Mouse (Mus musculus) CH12.LX (cell line): ENCODE measurements around the gene Slc1a4. TPM values are rescaled to one million over a fixed set of nuclear protein-coding genes. Genes with fewer than 3 reads are reported as not detected.

Experiments used
- DNase-seq: peaks from one replicate; pipeline ENCODE4 v3.0.0-alpha.2; 2013; ENCODE audit errors: extremely low read depth
- H3K27ac ChIP-seq: 2 replicates; pipeline ENCODE4 v1.5.1; 2012; ENCODE audit warnings: low read depth, mild to moderate bottlenecking, control low read depth, moderate library complexity; ENCODE audit not compliant: insufficient read depth
- H3K27me3 ChIP-seq: replicated peaks from 2 replicates; pipeline ENCODE3; 2012; ENCODE audit warnings: inconsistent platforms
- H3K36me3 ChIP-seq, 2 experiments: replicated peaks in 1 of 2; 2 replicates each; pipeline versions ENCODE3 to v1.6.1; 2012; ENCODE audit warnings: inconsistent platforms in 1 of 2, low read length in 1 of 2, mild to moderate bottlenecking in 1 of 2, mixed read lengths in 1 of 2, moderate library complexity in 1 of 2; ENCODE audit not compliant: control insufficient read depth in 1 of 2, insufficient read depth in 1 of 2
- H3K4me1 ChIP-seq, 2 experiments: 2 replicates each; pipeline ENCODE4 v1.6.1; 2012; ENCODE audit warnings: inconsistent platforms in 1 of 2, moderate library complexity in 1 of 2; ENCODE audit not compliant: insufficient read depth in 2 of 2, control insufficient read depth in 1 of 2
- H3K4me2 ChIP-seq: 2 replicates; pipeline ENCODE4 v1.6.1; 2012; ENCODE audit warnings: low read depth, mild to moderate bottlenecking, control low read depth; ENCODE audit not compliant: poor library complexity, insufficient read depth, severe bottlenecking
- H3K4me3 ChIP-seq, 3 experiments: fragments of 150-350 bp in 1 of 3; sonication (generic) in 1 of 3; replicated peaks in 1 of 3; 2 replicates each; pipeline versions ENCODE3 to v1.5.1; 2011 to 2012; ENCODE audit warnings: low read depth in 2 of 3, low read length in 2 of 3, mild to moderate bottlenecking in 2 of 3, moderate library complexity in 2 of 3, control low read depth in 1 of 3, improper control_type of control experiment in 1 of 3, inconsistent platforms in 1 of 3, mixed read lengths in 1 of 3; ENCODE audit not compliant: poor library complexity in 1 of 3
- H3K79me2 ChIP-seq: replicated peaks from 2 replicates; pipeline ENCODE4 v1.6.1; 2012; ENCODE audit warnings: mild to moderate bottlenecking, moderate library complexity; ENCODE audit not compliant: control insufficient read depth, poor library complexity, insufficient read depth, severe bottlenecking; ENCODE audit errors: extremely low read depth
- H3K9ac ChIP-seq: 2 replicates; pipeline ENCODE4 v1.6.1; 2012; ENCODE audit warnings: low read depth, mild to moderate bottlenecking, control low read depth, moderate library complexity; ENCODE audit not compliant: insufficient read depth
- H3K9me3 ChIP-seq: replicated peaks from 2 replicates; pipeline ENCODE3; 2012; ENCODE audit warnings: low read length, inconsistent platforms, mixed read lengths
- BHLHE40 ChIP-seq: IDR thresholded peaks from 2 replicates; pipeline ENCODE4 v1.6.1; 2011; ENCODE audit warnings: mild to moderate bottlenecking, low read depth, low read length, improper control_type of control experiment
- CHD1 ChIP-seq: IDR thresholded peaks from 2 replicates; pipeline ENCODE4 v1.6.1; 2012; ENCODE audit warnings: low read depth, low read length, improper control_type of control experiment, inconsistent platforms
- CHD2 ChIP-seq: IDR thresholded peaks from 2 replicates; pipeline ENCODE4 v1.6.1; 2011; ENCODE audit warnings: low read length, improper control_type of control experiment
- ELF1 ChIP-seq: IDR thresholded peaks from 2 replicates; pipeline ENCODE4 v1.6.1; 2014; ENCODE audit warnings: low read depth, mild to moderate bottlenecking, inconsistent platforms, low read length, improper control_type of control experiment
- EP300 ChIP-seq: IDR thresholded peaks from 2 replicates; pipeline ENCODE4 v1.6.1; 2011; ENCODE audit warnings: low read length, improper control_type of control experiment
- GABPA ChIP-seq: IDR thresholded peaks from 2 replicates; pipeline ENCODE4 v1.6.1; 2012; ENCODE audit warnings: low read depth, low read length, improper control_type of control experiment, inconsistent platforms; ENCODE audit not compliant: insufficient replicate concordance
- HCFC1 ChIP-seq: IDR thresholded peaks from 2 replicates; pipeline ENCODE4 v1.6.1; 2012; ENCODE audit warnings: low read depth, mild to moderate bottlenecking, inconsistent platforms, low read length, improper control_type of control experiment
- IRF4 ChIP-seq: IDR thresholded peaks from 2 replicates; pipeline ENCODE4 v1.6.1; 2014; ENCODE audit warnings: low read depth, mild to moderate bottlenecking, inconsistent platforms, low read length, improper control_type of control experiment
- JUND ChIP-seq: conservative IDR thresholded peaks from 2 replicates; pipeline ENCODE4 v1.6.1; 2011; ENCODE audit warnings: low read depth, low read length, improper control_type of control experiment
- KAT2A ChIP-seq: IDR thresholded peaks from 2 replicates; pipeline ENCODE4 v1.6.1; 2012; ENCODE audit warnings: low read length, improper control_type of control experiment, inconsistent platforms; ENCODE audit not compliant: insufficient replicate concordance
- MAFK ChIP-seq: IDR thresholded peaks from 2 replicates; pipeline ENCODE4 v1.6.1; 2011; ENCODE audit warnings: low read length, improper control_type of control experiment; ENCODE audit not compliant: insufficient replicate concordance
- MAX ChIP-seq: IDR thresholded peaks from 2 replicates; pipeline ENCODE4 v1.6.1; 2011; ENCODE audit warnings: low read length, improper control_type of control experiment
- MEF2A ChIP-seq: IDR thresholded peaks from 2 replicates; pipeline ENCODE4 v1.6.1; 2014; ENCODE audit warnings: low read depth, mild to moderate bottlenecking, inconsistent platforms, low read length, improper control_type of control experiment, borderline replicate concordance
- MYC ChIP-seq: IDR thresholded peaks from 2 replicates; pipeline ENCODE4 v1.6.1; 2011; ENCODE audit warnings: low read depth, mild to moderate bottlenecking, improper control_type of control experiment, low read length
- NRF1 ChIP-seq: IDR thresholded peaks from 2 replicates; pipeline ENCODE4 v1.6.1; 2014; ENCODE audit warnings: low read depth, mild to moderate bottlenecking, inconsistent platforms, low read length, improper control_type of control experiment, moderate library complexity
- PAX5 ChIP-seq: IDR thresholded peaks from 2 replicates; pipeline ENCODE4 v1.6.1; 2012; ENCODE audit warnings: low read length, inconsistent platforms, mixed read lengths
- RAD21 ChIP-seq: IDR thresholded peaks from 2 replicates; pipeline ENCODE4 v1.6.1; 2011; ENCODE audit warnings: low read depth, mild to moderate bottlenecking, low read length, improper control_type of control experiment, moderate library complexity
- RCOR1 ChIP-seq: conservative IDR thresholded peaks from 2 replicates; pipeline ENCODE4 v1.6.1; 2012; ENCODE audit warnings: low read depth, mild to moderate bottlenecking, inconsistent platforms, low read length, improper control_type of control experiment
- SIN3A ChIP-seq: IDR thresholded peaks from 2 replicates; pipeline ENCODE4 v1.6.1; 2012; ENCODE audit warnings: low read length, improper control_type of control experiment, inconsistent platforms
- SMC3 ChIP-seq: IDR thresholded peaks from 2 replicates; pipeline ENCODE4 v1.6.1; 2011; ENCODE audit warnings: low read depth, low read length, improper control_type of control experiment
- TCF12 ChIP-seq: IDR thresholded peaks from 2 replicates; pipeline ENCODE4 v1.6.1; 2014; ENCODE audit warnings: low read depth, mild to moderate bottlenecking, inconsistent platforms, low read length, improper control_type of control experiment
- USF1 ChIP-seq: IDR thresholded peaks from 2 replicates; pipeline ENCODE4 v1.6.1; 2014; ENCODE audit warnings: low read depth, mild to moderate bottlenecking, inconsistent platforms, low read length, improper control_type of control experiment
- dilution Hi-C: fragments of 300-500 bp; cut with MboI; formaldehyde crosslinking; loops from 2 replicates; pipeline ENCODE4 v1.14.3; 2020; ENCODE audit warnings: low sequenced_read_pairs; ENCODE audit not compliant: extremely low pct_unique_long_range_greater_than_20kb, extremely low pct_ligation_motif_present
- in situ Hi-C: fragments of 300-500 bp; cut with MboI; formaldehyde crosslinking; loops from 3 replicates; pipeline ENCODE4 v1.14.3; 2019; ENCODE audit warnings: low sequenced_read_pairs, low pct_ligation_motif_present, low pct_unique_long_range_greater_than_20kb, mixed read lengths
- polyA plus RNA-seq: library from polyadenylated mRNA; unstranded; fragments of >175 nt; gene quantifications from 2 replicates; pipeline ENCODE4 v1.2.1, GENCODE M21; 2012; ENCODE audit warnings: low read depth; ENCODE audit not compliant: insufficient read length
- total RNA-seq, 2 experiments: library from RNA; depleted of rRNA; stranded (reverse); fragments of 300-350 nt in 1 of 2; fragments of >200 nt in 1 of 2; gene quantifications; 2 replicates each; pipeline ENCODE4 v1.2.3; 2012 to 2014

The Slc1a4 gene
- total and polyA plus RNA-seq, 3 experiments, result 29.3 to 52.7 (median 37.8) TPM

GRCm38 (mm10) chr11:20280982-20281381 is 51.5 kb downstream of the Slc1a4 start:
- Histone ChIP-seq H3K4me2 (no peak overlapping the region), H3K27ac (no peak overlapping the region), H3K9me3 (peaks cover 8% of the 10 kb centered on the region), H3K4me3 (no peak overlapping the region), H3K36me3 (no peaks in the 10 kb centered on the region), H3K27me3 (no peaks in the 10 kb centered on the region), H3K9ac (no peak overlapping the region), H3K79me2 (no peaks in the 10 kb centered on the region), H3K4me1 (no peaks in the 10 kb centered on the region)
- in situ Hi-C loops, result no loop called here
- dilution Hi-C loops, result no loop called here
- TF ChIP-seq EP300 (no peak), JUND (no peak), RCOR1 (no peak), PAX5 (no peak), CHD2 (no peak), MYC (no peak), MAFK (no peak), USF1 (no peak), MAX (no peak), SIN3A (no peak), MEF2A (no peak), SMC3 (no peak), IRF4 (no peak), RAD21 (no peak), ELF1 (no peak), GABPA (no peak)
- no peak for DNase-seq

GRCm38 (mm10) chr11:20278702-20279101 is 53.8 kb downstream of the Slc1a4 start:
- H3K4me2 ChIP-seq, result no peak overlapping the region
- no peak overlapping the region for H3K9ac ChIP-seq
- no peak overlapping the region for H3K27ac ChIP-seq
- H3K27me3 ChIP-seq, result no peaks in the 10 kb centered on the region
- dilution Hi-C loops, result no loop called here
- H3K4me3 ChIP-seq, result no peak overlapping the region
- no peaks in the 10 kb centered on the region for H3K4me1 ChIP-seq
- TF ChIP-seq HCFC1, result no peak
- TF ChIP-seq RAD21, result no peak
- TF ChIP-seq NRF1, result no peak
- no peak for TF ChIP-seq ELF1
- no peak for TF ChIP-seq JUND
- TF ChIP-seq BHLHE40, result no peak
- no peak for TF ChIP-seq PAX5
- no peak for TF ChIP-seq KAT2A
- TF ChIP-seq USF1, result no peak
- TF ChIP-seq CHD1, result no peak
- no peak for TF ChIP-seq TCF12
- TF ChIP-seq GABPA, result no peak
- no peak for TF ChIP-seq CHD2
- no peaks in the 10 kb centered on the region for H3K36me3 ChIP-seq
- no peak for DNase-seq
- in situ Hi-C loops, result no loop called here
- H3K79me2 ChIP-seq, result no peaks in the 10 kb centered on the region
- no peaks in the 10 kb centered on the region for H3K9me3 ChIP-seq
